22 mouse cellular contexts compared by ENCODE assay signal in the genomic region with DNA sequence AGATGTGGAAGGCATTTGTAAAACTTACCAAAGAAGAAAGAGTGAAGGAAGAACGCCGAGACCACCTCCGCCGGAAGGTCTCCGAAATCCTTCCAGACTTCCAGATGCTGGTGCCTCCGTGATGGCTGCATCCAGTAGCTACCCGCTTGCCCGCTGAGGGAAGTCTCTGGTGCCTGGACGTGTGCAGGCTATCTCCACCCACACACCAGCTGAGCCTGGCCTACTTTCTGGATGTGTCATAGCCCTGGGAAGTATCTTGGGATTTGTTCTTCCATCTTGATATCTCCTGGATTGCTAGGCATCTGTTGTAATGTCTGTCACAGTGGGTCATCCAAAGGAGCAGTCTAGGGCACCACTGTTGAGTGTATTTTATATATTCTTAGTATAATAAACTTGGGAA.
"Had no signal": no experiment of that assay in that cellular context is flagged by ENCODE, and none has a peak within 500 bp of the region (broad histone marks: within the 10 kb centered on the region; RNA-seq: fewer than 3 reads in every experiment).

No protein-coding gene starts in this region.

- H3K27ac ChIP-seq: limb, embryonic 12.5 days; limb, embryonic 15.5 days; liver, embryonic 14.5 days; macrophage; midbrain, embryonic 12.5 days; midbrain, embryonic 15.5 days; neural tube, embryonic 12.5 days; neural tube, embryonic 15.5 days; stomach, embryonic 15.5 days had no signal

- H3K27me3 ChIP-seq: limb, embryonic 12.5 days; limb, embryonic 15.5 days; midbrain, embryonic 12.5 days; midbrain, embryonic 15.5 days; neural tube, embryonic 12.5 days; neural tube, embryonic 15.5 days; stomach, embryonic 15.5 days had no signal

- ATAC-seq: liver, postnatal 0 days; lung, postnatal 0 days; midbrain, embryonic 15.5 days had no signal

- H3K4me3 ChIP-seq: limb, embryonic 12.5 days; limb, embryonic 15.5 days; midbrain, embryonic 12.5 days; midbrain, embryonic 15.5 days; neural tube, embryonic 12.5 days; neural tube, embryonic 15.5 days; stomach, embryonic 15.5 days had no signal

- H3K9ac ChIP-seq: limb, embryonic 12.5 days; limb, embryonic 15.5 days; liver, embryonic 14.5 days; liver, postnatal 0 days; lung, embryonic 14.5 days; midbrain, embryonic 12.5 days; midbrain, embryonic 15.5 days; neural tube, embryonic 12.5 days; neural tube, embryonic 15.5 days; stomach, embryonic 15.5 days had no signal

- H3K4me2 ChIP-seq: limb, embryonic 12.5 days; limb, embryonic 15.5 days; liver, embryonic 11.5 days; lung, embryonic 14.5 days; midbrain, embryonic 12.5 days; midbrain, embryonic 15.5 days; neural tube, embryonic 12.5 days; neural tube, embryonic 15.5 days; stomach, embryonic 15.5 days had no signal

- H3K9me3 ChIP-seq: limb, embryonic 12.5 days; limb, embryonic 15.5 days; midbrain, embryonic 12.5 days; midbrain, embryonic 15.5 days; neural tube, embryonic 12.5 days; neural tube, embryonic 15.5 days; stomach, embryonic 15.5 days had no signal

- H3K4me1 ChIP-seq: limb, embryonic 15.5 days; midbrain, embryonic 15.5 days; neural tube, embryonic 12.5 days; stomach, embryonic 15.5 days had no signal

- H3K36me3 ChIP-seq: limb, embryonic 15.5 days; midbrain, embryonic 15.5 days; stomach, embryonic 15.5 days had no signal

- DNase-seq: kidney, adult 18-20 months; kidney, adult 9 months; kidney, postnatal 14 days; kidney, postnatal 4 days; layer of hippocampus, postnatal 36 days; left cerebral cortex, postnatal 4 days; liver, postnatal 0 days; lung, embryonic 14.5 days; right cerebral cortex, postnatal 14 days; spleen, adult 18-20 months; thymus, postnatal 25 days had no signal
